Mouse (Mus musculus) spleen, adult 12 weeks (tissue): Measurements from ENCODE around the gene Lrfn4.

Experiments
- DNase-seq: peaks from one replicate; pipeline ENCODE4 v3.0.0; 2022; ENCODE audit warnings: low spot score

Lrfn4 gene

GRCm38 (mm10) chr19:4615151-4616093, at the start of gene Lrfn4:
Lrfn4 (minus strand) TSS chr19:4615667.
- peak; percentile 31 for DNase-seq

- no peak for DNase-seq
Measured at GRCm38 (mm10) chr19:4658156-4658555, 42.7 kb upstream of the Lrfn4 start.

- no peak for DNase-seq
Measured at GRCm38 (mm10) chr19:4646917-4647492, 31.5 kb upstream of the Lrfn4 start.

DNA sequence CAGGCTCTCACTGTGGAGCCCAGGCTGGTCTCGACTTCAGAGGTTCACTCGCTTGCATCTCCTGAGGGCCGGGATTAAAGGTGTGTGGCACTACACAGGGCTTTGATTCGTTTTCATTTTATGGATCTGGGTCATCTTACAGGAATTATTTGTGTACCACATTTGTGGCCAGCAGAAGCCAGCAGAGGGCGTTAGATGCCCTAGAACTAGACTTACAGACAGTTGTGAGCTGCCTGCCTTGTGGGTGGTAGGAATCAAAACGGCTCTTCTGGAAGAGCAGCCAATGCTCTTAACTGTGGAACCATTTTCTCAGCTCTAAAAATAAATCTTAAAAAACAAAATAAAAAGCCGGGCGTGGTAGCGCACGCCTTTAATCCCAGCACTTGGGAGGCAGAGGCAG, 28.8 kb upstream of the Lrfn4 start:
- no peak for DNase-seq

DNA sequence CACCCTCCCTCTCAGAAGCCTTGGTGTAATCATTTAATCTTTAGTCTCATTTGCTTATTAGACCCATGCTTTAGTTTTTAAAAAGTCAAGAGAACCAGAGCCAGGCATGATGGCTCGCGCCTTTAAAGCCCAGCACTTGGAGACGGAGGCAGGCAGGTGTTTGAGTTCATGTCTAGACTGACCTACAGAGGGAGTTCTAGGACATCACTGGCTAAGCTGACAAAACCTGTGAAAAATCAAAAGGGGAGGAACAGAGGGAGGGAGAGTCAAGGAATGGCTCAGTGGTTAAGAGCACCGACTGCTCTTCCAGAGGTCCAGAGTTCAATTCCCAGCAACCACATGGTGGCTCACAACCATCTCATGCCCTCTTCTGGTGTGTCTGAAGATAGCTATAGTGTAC, 20.5 kb upstream of the Lrfn4 start:
- no peak for DNase-seq

DNA sequence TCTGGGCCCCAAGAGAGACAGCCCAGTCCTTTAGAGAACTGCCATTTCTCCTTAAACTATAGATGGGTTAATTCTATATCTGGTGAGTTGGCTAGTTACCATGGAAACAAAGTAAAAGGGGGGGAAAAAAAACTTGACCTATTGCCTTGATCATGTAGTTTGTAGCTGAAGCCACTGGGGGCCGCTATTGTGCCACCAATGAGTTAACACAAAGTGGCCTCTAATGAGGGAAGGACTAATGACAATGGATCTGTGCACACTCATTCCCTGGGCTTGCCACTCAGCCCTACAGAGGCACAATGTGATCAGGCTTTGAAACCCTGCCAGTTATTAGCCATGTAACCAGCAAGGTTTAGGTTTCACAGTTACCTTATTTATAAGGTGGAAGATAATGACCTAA, 13.4 kb upstream of the Lrfn4 start:
- DNase-seq = peak; percentile 35

GRCm38 (mm10) chr19:4625829-4626535, 10.5 kb upstream of the Lrfn4 start:
- DNase-seq = no peak

- peak; percentile 93 for DNase-seq
Measured at GRCm38 (mm10) chr19:4625179-4625828, 9.8 kb upstream of the Lrfn4 start, which contains the start of gene Rce1. Rce1 (minus strand) TSS chr19:4625641.

GRCm38 (mm10) chr19:4624406-4625178, 9.1 kb upstream of the Lrfn4 start:
- no peak for DNase-seq

- DNase-seq = no peak
Measured at GRCm38 (mm10) chr19:4624006-4624405, 8.5 kb upstream of the Lrfn4 start.

DNA sequence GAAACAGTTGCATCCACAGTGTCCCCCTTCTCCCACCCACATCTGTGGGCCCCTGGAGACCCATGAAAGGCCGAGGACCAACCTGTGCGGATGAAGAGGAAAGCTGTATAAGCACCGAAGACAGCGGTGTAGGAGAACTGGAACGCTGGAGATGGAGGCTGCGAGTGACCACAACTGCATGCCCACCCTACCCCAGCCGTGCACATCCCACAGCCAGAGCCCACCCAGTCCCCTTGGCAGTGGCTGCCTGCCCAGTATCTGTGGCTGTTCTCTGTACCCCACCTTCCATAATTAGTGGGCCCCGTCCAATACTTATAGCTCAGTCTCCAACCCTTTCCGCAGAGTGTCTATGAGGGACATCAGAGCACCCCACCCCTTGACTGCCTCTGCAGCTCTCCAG, 8.0 kb upstream of the Lrfn4 start:
- DNase-seq = no peak

DNA sequence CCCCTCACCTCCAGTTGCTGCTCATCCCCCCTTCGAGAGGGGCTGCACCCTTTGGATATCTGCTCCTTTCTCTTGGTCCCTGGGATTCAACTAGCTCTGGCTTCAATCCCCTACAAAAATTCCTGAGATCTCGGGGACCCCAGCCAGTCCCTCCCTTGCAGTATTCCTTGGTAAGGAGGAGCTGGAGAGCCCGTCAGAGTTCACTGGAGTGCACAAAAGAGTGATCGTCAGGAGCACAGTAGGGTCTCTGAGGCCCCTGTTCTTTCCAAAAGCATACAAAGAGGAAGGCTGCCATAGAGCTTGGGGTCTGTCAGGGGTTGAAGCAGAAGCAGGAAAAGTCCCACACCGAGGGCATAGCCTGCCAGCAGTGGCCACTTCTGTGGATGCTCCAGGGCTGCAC, 7.3 kb upstream of the Lrfn4 start:
- DNase-seq = no peak

DNA sequence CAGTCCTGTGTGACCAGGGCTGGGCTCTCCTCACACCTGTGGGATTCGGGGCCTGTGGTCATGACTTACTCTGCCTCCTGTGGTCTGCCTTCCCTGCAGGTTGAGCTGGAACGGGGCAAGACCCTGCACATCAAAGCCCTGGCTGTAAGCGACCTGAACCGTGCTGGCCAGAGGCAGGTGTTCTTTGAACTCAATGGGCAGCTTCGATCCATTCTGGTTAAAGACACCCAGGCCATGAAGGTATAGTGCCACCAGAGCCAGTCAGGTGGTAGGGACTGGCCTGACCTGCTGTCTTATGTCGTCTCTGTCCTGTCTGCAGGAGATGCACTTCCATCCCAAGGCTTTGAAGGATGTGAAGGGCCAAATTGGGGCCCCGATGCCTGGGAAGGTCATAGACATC, 5.3 kb upstream of the Lrfn4 start:
- DNase-seq = no peak

DNA sequence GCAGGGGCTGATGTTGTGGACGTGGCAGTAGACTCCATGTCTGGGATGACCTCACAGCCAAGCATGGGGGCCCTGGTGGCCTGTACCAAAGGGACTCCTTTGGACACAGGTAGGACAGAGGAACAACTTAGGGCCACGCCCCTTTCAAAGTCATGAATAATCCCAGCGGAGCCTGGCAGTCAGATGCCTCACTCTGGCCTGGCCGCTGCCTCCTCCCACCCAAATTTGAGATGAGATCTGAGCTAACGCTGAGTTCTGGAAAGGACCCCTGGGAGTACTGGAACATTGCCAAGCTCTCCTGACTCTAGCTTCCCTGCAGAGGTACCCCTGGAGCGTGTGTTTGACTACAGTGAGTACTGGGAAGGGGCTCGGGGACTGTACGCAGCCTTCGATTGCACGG, 4.0 kb upstream of the Lrfn4 start:
- DNase-seq = no peak

GRCm38 (mm10) chr19:4618183-4618582, 2.7 kb upstream of the Lrfn4 start:
- no peak for DNase-seq

DNA sequence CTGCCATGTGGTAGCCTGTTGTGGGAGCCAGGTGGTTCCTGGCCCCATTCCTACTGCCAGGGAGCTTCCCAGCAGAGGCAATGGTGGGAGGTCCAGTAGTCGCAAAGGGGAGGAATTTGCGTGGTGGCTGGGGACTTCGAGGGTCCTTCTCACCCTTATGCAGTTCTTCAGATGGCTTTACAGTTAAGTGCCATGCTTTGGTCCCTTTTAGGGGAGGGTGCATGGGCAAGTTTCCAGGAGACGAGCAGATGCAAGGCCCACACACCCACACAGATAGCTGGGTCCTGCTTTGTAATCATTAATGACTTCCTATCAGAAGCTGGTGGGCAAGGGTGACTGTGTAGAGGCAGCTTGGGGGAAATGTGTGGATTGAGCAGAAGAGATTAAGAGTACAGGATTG, 1.1 kb upstream of the Lrfn4 start:
- DNase-seq = no peak

DNA sequence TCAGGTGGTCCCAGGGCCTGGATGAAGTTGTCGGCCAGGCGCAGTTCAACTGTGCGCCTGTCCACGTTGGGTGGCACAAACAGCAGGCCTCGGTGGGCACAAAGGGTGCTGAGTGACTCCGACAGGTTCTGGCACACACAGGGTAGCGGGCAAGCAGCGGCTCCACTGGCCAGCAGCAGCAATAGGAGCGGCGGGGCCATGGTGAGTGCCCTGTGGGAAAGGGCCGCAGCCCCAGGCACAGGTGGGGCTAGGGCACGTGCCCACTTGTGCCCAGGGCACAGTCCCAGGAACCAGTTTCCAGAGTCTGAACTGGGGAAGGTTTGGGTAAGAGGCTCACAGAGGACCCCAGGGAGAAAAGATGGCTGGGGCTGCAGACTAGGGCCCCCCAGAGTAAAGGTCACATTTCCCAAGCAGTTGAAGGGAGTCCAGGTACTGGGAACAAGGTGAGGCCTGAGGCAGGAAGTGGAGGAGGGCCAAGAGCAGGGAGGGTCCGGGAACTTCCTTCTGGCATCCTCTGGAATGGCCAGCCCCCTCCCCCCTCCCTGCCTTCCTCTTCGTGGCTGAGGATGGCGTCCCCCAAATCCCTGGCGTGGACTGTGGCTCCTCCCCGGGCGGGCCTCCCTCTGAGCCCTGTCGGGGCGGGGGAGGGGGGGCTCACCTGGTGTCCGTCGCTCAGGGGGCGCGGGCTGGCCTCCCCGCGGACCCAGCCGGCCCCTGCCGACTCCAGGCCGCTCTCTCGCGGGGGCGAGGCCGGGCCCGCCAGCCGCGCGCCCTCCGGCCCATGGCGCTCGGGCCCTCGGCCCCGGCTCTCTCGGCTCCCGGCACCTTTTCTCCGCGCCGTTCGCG, 939 bp downstream of the Lrfn4 start:
- DNase-seq = no peak

- DNase-seq = no peak
Measured at GRCm38 (mm10) chr19:4613464-4614304, 1.8 kb downstream of the Lrfn4 start.

GRCm38 (mm10) chr19:4612181-4612961, 3.1 kb downstream of the Lrfn4 start:
- no peak for DNase-seq
